Mouse (Mus musculus): ENCODE data around the gene Cep83. TPM values are rescaled to one million over a fixed set of nuclear protein-coding genes. Genes with fewer than 3 reads are reported as not detected.

Gene Cep83
- total and polyA plus RNA-seq, 2 experiments from 2014 or later: 16.1 to 19.2 TPM

DNA sequence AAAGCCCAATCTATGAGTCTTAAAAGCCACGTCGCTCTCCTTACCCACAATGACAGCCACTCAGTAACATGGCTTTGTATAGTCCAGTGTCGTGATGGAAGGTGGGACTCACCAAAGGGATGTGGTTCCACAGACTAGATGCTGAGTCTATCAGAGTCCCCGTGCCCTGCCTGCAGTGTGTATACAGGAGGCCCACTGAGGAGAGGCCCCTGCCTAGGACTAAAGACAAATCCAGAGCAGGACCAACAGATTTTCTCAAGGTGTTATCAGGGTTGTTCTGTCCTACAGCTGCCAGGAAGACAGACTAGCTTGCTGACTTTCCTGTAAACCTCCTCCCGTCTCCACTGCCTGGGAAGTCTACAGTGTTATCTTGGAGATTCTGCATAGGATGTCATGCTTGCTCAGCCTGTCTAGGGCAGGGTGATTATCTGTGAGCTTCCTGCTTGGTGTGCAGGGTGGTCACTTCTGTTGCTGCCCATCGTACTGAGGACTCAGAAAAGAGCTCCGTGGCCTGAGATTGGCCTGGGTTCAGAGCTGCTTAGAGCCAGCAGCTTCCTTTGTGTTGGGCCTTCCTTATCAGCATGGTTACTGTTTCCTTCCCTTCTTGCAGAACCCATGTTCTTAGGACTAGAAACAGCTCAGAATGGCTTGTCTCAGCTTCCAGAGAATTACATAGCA, 112.4 kb downstream of the Cep83 start:
- DNase-seq (ENCODE audit: low spot score) (no peak), ATAC-seq (ENCODE audit: low FRiP score) (no peak)
- no peaks in the 10 kb centered on the region for H3K9me3 ChIP-seq (ENCODE audit: low read length)
- H3K27me3 ChIP-seq (ENCODE audit: insufficient read depth, low read length): no peaks in the 10 kb centered on the region
- WGBS: 88% methylated on average over 7 of the region's 7 CpGs
- H3K36me3 ChIP-seq (ENCODE audit: insufficient read depth, low read length): peaks cover 22% of the 10 kb centered on the region
- no peak for TF ChIP-seq CTCF (IDR thresholded peaks at IDR 0.05)
- no peak overlapping the region for H3K9ac ChIP-seq (replicated peaks; ENCODE audit: low read length, poor library complexity, severe bottlenecking)
- H3K4me3 ChIP-seq (ENCODE audit: low read depth, low read length): no peak overlapping the region
- no peak overlapping the region for H3K4me2 ChIP-seq (ENCODE audit: low read depth, low read length, poor library complexity, severe bottlenecking)
- no peaks in the 10 kb centered on the region for H3K4me1 ChIP-seq (ENCODE audit: insufficient read depth, low read length)
- no peak overlapping the region for H3K27ac ChIP-seq (ENCODE audit: low read depth, low read length)

DNA sequence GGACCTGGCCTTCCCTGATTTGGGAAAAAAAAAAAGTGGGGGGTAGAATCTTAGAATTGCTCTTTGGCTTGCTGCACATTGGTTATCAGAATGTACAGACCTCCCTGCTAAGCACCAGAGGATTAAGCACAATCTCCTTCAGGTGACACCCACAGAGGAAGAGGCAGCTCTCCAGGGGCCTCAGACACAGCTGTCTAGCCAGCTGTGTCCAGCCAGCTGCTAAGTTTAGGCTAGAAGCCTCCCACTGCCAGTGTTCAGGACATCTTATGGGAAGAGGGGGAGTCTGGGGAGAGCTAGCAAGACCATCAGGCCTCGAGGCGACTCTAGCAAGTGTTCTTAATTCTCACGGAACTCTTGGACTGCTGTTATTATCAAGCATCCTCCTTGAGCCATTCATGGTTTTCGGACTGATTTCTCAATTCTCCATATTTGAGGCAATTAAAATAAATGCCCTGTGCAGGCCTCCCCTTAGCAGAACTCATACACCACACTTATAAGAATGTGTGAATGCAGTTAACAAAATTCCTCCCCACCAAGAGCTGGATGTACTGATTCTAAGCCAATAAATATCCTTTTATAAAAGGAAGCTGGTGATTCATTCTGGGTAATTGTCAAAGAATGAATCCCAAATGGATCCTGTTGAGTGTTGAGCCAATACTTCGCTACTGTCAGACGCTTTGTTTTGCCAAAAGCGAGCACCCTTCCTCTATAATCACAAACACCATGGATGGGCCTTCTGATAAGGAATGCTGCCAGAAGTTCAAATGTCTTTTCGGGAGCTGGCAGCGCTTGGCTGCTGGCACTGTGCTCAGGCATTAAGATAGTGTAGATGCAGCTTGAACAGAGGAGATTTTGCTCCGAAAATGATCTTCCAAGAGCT, 115.8 kb downstream of the Cep83 start:
- WGBS: 70% methylated on average over 10 of the region's 10 CpGs
- H3K4me1 ChIP-seq (ENCODE audit: insufficient read depth, low read length): no peaks in the 10 kb centered on the region
- ATAC-seq (ENCODE audit: low FRiP score) (no peak), DNase-seq (ENCODE audit: low spot score) (no peak)
- H3K27me3 ChIP-seq (ENCODE audit: insufficient read depth, low read length): no peaks in the 10 kb centered on the region
- no peak overlapping the region for H3K4me2 ChIP-seq (ENCODE audit: low read depth, low read length, poor library complexity, severe bottlenecking)
- no peaks in the 10 kb centered on the region for H3K9me3 ChIP-seq (ENCODE audit: low read length)
- TF ChIP-seq CTCF (IDR thresholded peaks at IDR 0.05): no peak
- H3K36me3 ChIP-seq (ENCODE audit: insufficient read depth, low read length): 0 out of 2 replicates have a peak, but pooled peaks cover 2% of the 10 kb centered on the region
- no peak overlapping the region for H3K4me3 ChIP-seq (ENCODE audit: low read depth, low read length)
- no peak overlapping the region for H3K9ac ChIP-seq (replicated peaks; ENCODE audit: low read length, poor library complexity, severe bottlenecking)
- H3K27ac ChIP-seq (ENCODE audit: low read depth, low read length): no peak overlapping the region

DNA sequence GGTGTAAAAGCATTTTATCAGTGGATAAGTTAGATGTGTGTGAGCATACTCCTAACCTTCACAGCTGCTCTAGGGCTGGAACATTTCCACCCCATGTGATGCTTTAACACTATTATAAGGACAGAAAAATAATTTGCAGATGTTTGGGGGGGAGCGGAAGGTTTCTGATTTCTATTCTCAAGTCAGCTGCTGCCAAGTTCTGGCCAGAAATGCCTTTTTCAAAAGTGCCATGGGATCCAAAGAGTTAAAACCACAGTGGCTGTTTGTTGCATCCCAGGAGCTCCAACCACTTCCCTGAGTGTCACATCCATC, 116.4 kb downstream of the Cep83 start:
- WGBS: 88% methylated on average over 1 of the region's 1 CpGs
- ATAC-seq (ENCODE audit: low FRiP score): no peak
- no peak for TF ChIP-seq CTCF (IDR thresholded peaks at IDR 0.05)

DNA sequence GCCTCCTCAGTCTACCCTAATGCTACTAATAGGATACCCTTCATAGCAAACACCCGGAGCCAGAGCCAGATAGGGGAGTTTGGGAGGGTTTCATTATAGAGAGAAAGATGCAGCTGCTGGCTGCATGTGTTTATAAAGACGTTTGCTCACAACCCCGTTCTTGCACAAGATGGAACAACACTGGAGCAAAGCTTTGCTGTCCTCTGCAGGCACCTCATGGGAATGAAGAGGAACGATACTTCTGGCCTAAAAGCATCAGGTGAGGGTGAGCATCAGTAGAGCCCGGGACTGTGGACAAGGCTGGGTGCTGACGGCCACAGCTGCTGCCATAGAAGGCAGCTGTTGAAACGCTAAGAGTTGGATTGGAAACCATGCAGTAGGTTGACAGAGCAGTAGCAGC, 118.9 kb downstream of the Cep83 start:
- TF ChIP-seq CTCF (IDR thresholded peaks at IDR 0.05): peak; percentile 48
- no peak for ATAC-seq (ENCODE audit: low FRiP score)
- Histone ChIP-seq H3K27ac (ENCODE audit: low read depth, low read length) (no peak overlapping the region), H3K9me3 (ENCODE audit: low read length) (no peaks in the 10 kb centered on the region), H3K4me1 (ENCODE audit: insufficient read depth, low read length) (no peaks in the 10 kb centered on the region), H3K27me3 (ENCODE audit: insufficient read depth, low read length) (no peaks in the 10 kb centered on the region), H3K4me2 (ENCODE audit: low read depth, low read length, poor library complexity, severe bottlenecking) (no peak overlapping the region), H3K36me3 (ENCODE audit: insufficient read depth, low read length) (peaks cover 7% of the 10 kb centered on the region; the same call in 1 of the 2 replicates), H3K9ac (replicated peaks; ENCODE audit: low read length, poor library complexity, severe bottlenecking) (no peak overlapping the region), H3K4me3 (ENCODE audit: low read depth, low read length) (no peak overlapping the region)
- 81% methylated on average over 7 of the region's 7 CpGs for WGBS
- DNase-seq (ENCODE audit: low spot score): no peak

More for the DNA sequence above, 116.4 kb downstream of the Cep83 start:
- no peak overlapping the region for H3K4me2 ChIP-seq (ENCODE audit: low read depth, low read length, poor library complexity, severe bottlenecking)
- no peak overlapping the region for H3K4me3 ChIP-seq (ENCODE audit: low read depth, low read length)
- no peaks in the 10 kb centered on the region for H3K4me1 ChIP-seq (ENCODE audit: insufficient read depth, low read length)
- H3K36me3 ChIP-seq (ENCODE audit: insufficient read depth, low read length): no peaks in the 10 kb centered on the region
- H3K27ac ChIP-seq (ENCODE audit: low read depth, low read length): no peak overlapping the region
- no peak for DNase-seq (ENCODE audit: low spot score)
- H3K9me3 ChIP-seq (ENCODE audit: low read length): no peaks in the 10 kb centered on the region
- H3K9ac ChIP-seq (replicated peaks; ENCODE audit: low read length, poor library complexity, severe bottlenecking): no peak overlapping the region
- no peaks in the 10 kb centered on the region for H3K27me3 ChIP-seq (ENCODE audit: insufficient read depth, low read length)

DNA sequence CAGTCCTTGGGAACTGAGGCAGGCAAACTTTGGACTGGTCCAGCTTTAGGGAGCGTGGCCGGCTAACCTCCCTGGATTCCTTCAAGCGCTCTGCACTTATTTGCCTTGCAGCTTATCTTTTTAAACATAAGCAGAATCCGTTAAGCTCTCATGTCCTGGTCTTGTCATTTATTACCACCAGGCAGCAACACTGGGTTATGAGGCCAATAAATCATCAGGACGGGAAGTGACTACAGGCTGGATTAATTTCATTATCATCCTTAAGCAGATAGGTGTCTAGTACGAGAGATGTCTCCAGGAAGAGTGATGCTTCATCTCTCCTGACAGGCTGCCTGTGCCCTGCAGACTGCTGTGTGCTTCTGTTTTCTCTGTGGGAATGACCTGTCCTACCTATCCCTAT, 119.8 kb downstream of the Cep83 start:
- H3K4me1 ChIP-seq (ENCODE audit: insufficient read depth, low read length): no peaks in the 10 kb centered on the region
- DNase-seq (ENCODE audit: low spot score) (no peak), ATAC-seq (ENCODE audit: low FRiP score) (no peak)
- no peak overlapping the region for H3K4me3 ChIP-seq (ENCODE audit: low read depth, low read length)
- WGBS: 69% methylated on average over 6 of the region's 6 CpGs
- H3K4me2 ChIP-seq (ENCODE audit: low read depth, low read length, poor library complexity, severe bottlenecking): no peak overlapping the region
- no peaks in the 10 kb centered on the region for H3K9me3 ChIP-seq (ENCODE audit: low read length)
- no peak for TF ChIP-seq CTCF (IDR thresholded peaks at IDR 0.05)
- no peak overlapping the region for H3K9ac ChIP-seq (replicated peaks; ENCODE audit: low read length, poor library complexity, severe bottlenecking)
- peaks cover 7% of the 10 kb centered on the region; the same call in 1 of the 2 replicates for H3K36me3 ChIP-seq (ENCODE audit: insufficient read depth, low read length)
- no peaks in the 10 kb centered on the region for H3K27me3 ChIP-seq (ENCODE audit: insufficient read depth, low read length)
- no peak overlapping the region for H3K27ac ChIP-seq (ENCODE audit: low read depth, low read length)

DNA sequence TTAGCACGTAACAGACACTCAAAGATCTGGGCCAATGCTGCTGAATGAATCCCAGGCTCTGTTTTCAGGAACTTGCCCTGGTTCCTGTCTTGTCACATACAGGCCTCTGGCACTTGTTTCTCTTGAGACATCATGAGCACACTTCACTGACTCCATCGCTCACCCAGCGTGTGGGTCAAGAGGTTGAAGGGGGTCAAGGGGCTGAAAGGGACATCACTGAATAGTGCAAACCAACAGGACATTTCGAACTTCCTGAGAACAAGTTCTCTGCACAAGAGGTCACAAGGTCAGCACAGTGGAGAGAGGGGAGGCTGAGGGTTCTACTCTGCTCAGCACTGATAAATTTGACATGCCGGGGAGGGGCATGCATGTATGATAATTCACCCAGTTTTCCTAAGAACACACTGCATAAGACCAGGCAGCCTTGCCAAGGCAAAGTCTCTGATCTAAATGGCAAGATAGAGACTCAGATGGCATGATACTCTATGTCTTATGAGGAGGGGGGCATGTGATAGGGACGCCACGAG, 121.6 kb downstream of the Cep83 start:
- H3K4me3 ChIP-seq (ENCODE audit: low read depth, low read length): no peak overlapping the region
- no peak for DNase-seq (ENCODE audit: low spot score)
- H3K4me1 ChIP-seq (ENCODE audit: insufficient read depth, low read length): no peaks in the 10 kb centered on the region
- peaks cover 7% of the 10 kb centered on the region; the same call in 1 of the 2 replicates for H3K36me3 ChIP-seq (ENCODE audit: insufficient read depth, low read length)
- no peak overlapping the region for H3K27ac ChIP-seq (ENCODE audit: low read depth, low read length)
- no peak for TF ChIP-seq CTCF (IDR thresholded peaks at IDR 0.05)
- no peak for ATAC-seq (ENCODE audit: low FRiP score)
- no peaks in the 10 kb centered on the region for H3K27me3 ChIP-seq (ENCODE audit: insufficient read depth, low read length)
- no peaks in the 10 kb centered on the region for H3K9me3 ChIP-seq (ENCODE audit: low read length)
- 85% methylated on average over 7 of the region's 7 CpGs for WGBS
- no peak overlapping the region for H3K4me2 ChIP-seq (ENCODE audit: low read depth, low read length, poor library complexity, severe bottlenecking)
- no peak overlapping the region for H3K9ac ChIP-seq (replicated peaks; ENCODE audit: low read length, poor library complexity, severe bottlenecking)
